Mouse (Mus musculus): ENCODE measurements at regions not wholly inside any gene's neighbourhood (a gene's known extent, or its start where the extent isn't known, plus 50 kb on each side); places are given as distances from the start of the nearest gene placed in this dataset.

GRCm38 (mm10) chr6:147885902-147886301 lies 161.2 kb upstream of the Far2 start:
- no peak for DNase-seq (ENCODE audit: low spot score)
- Histone ChIP-seq H3K27ac (replicated peaks) (no peak overlapping the region), H3K4me3 (no peak overlapping the region), H3K9me3 (replicated peaks) (no peaks in the 10 kb centered on the region), H3K36me3 (no peaks in the 10 kb centered on the region), H3K4me1 (no peaks in the 10 kb centered on the region), H3K27me3 (ENCODE audit: low read depth, poor library complexity, severe bottlenecking) (no peaks in the 10 kb centered on the region)
- WGBS, result 88% methylated on average over 4 of the region's 4 CpGs

GRCm38 (mm10) chr6:147919697-147920096 lies 127.4 kb upstream of the Far2 start:
- no peak for DNase-seq (ENCODE audit: low spot score)
- no peaks in the 10 kb centered on the region for H3K36me3 ChIP-seq
- H3K4me3 ChIP-seq, result no peak overlapping the region
- no peak overlapping the region for H3K27ac ChIP-seq (replicated peaks)
- 80% methylated on average over 1 of the region's 1 CpGs for WGBS
- no peaks in the 10 kb centered on the region for H3K4me1 ChIP-seq
- H3K27me3 ChIP-seq (ENCODE audit: low read depth, poor library complexity, severe bottlenecking), result no peaks in the 10 kb centered on the region
- no peaks in the 10 kb centered on the region for H3K9me3 ChIP-seq (replicated peaks)

GRCm38 (mm10) chr6:147921091-147921490 lies 126.0 kb upstream of the Far2 start:
- Histone ChIP-seq H3K27me3 (ENCODE audit: low read depth, poor library complexity, severe bottlenecking) (no peaks in the 10 kb centered on the region), H3K4me1 (no peaks in the 10 kb centered on the region), H3K36me3 (no peaks in the 10 kb centered on the region), H3K27ac (replicated peaks) (no peak overlapping the region), H3K9me3 (replicated peaks) (no peaks in the 10 kb centered on the region), H3K4me3 (no peak overlapping the region)
- DNase-seq (ENCODE audit: low spot score), result no peak
- WGBS, result 79% methylated on average over 5 of the region's 5 CpGs

GRCm38 (mm10) chr6:147922506-147922905 lies 124.6 kb upstream of the Far2 start:
- Histone ChIP-seq H3K36me3 (no peaks in the 10 kb centered on the region), H3K9me3 (replicated peaks) (no peaks in the 10 kb centered on the region), H3K27me3 (ENCODE audit: low read depth, poor library complexity, severe bottlenecking) (no peaks in the 10 kb centered on the region), H3K27ac (replicated peaks) (no peak overlapping the region), H3K4me1 (no peaks in the 10 kb centered on the region), H3K4me3 (no peak overlapping the region)
- WGBS, result 82% methylated on average over 5 of the region's 5 CpGs
- no peak for DNase-seq (ENCODE audit: low spot score)

- WGBS, result 93% methylated on average over 8 of the region's 8 CpGs
- Histone ChIP-seq H3K9me3 (replicated peaks) (no peaks in the 10 kb centered on the region), H3K36me3 (no peaks in the 10 kb centered on the region), H3K27ac (replicated peaks) (no peak overlapping the region), H3K4me3 (no peak overlapping the region), H3K27me3 (ENCODE audit: low read depth, poor library complexity, severe bottlenecking) (no peaks in the 10 kb centered on the region), H3K4me1 (no peaks in the 10 kb centered on the region)
- no peak for DNase-seq (ENCODE audit: low spot score)
Observed at GRCm38 (mm10) chr6:147923246-147923645, 123.8 kb upstream of the Far2 start.

GRCm38 (mm10) chr6:147928951-147929350 lies 118.1 kb upstream of the Far2 start:
- Histone ChIP-seq H3K4me1 (no peaks in the 10 kb centered on the region), H3K9me3 (replicated peaks) (no peaks in the 10 kb centered on the region), H3K4me3 (no peak overlapping the region), H3K27ac (replicated peaks) (no peak overlapping the region), H3K27me3 (ENCODE audit: low read depth, poor library complexity, severe bottlenecking) (no peaks in the 10 kb centered on the region), H3K36me3 (no peaks in the 10 kb centered on the region)
- DNase-seq (ENCODE audit: low spot score), result no peak

- H3K9me3 ChIP-seq (replicated peaks), result no peaks in the 10 kb centered on the region
- 71% methylated on average over 3 of the region's 3 CpGs for WGBS
- no peaks in the 10 kb centered on the region for H3K27me3 ChIP-seq (ENCODE audit: low read depth, poor library complexity, severe bottlenecking)
- H3K4me3 ChIP-seq, result no peak overlapping the region
- H3K27ac ChIP-seq (replicated peaks), result no peak overlapping the region
- H3K4me1 ChIP-seq, result no peaks in the 10 kb centered on the region
- no peak for DNase-seq (ENCODE audit: low spot score)
- no peaks in the 10 kb centered on the region for H3K36me3 ChIP-seq
Observed at GRCm38 (mm10) chr6:147944020-147944419, 103.0 kb upstream of the Far2 start.

- Histone ChIP-seq H3K4me1 (no peaks in the 10 kb centered on the region), H3K36me3 (no peaks in the 10 kb centered on the region), H3K27ac (replicated peaks) (no peak overlapping the region), H3K27me3 (ENCODE audit: low read depth, poor library complexity, severe bottlenecking) (no peaks in the 10 kb centered on the region), H3K4me3 (no peak overlapping the region), H3K9me3 (replicated peaks) (no peaks in the 10 kb centered on the region)
- 88% methylated on average over 4 of the region's 4 CpGs for WGBS
- no peak for DNase-seq (ENCODE audit: low spot score)
Observed at GRCm38 (mm10) chr6:147944940-147945676, 102.0 kb upstream of the Far2 start.

GRCm38 (mm10) chr6:147947997-147948396 lies 99.1 kb upstream of the Far2 start:
- Histone ChIP-seq H3K27me3 (ENCODE audit: low read depth, poor library complexity, severe bottlenecking) (no peaks in the 10 kb centered on the region), H3K4me1 (no peaks in the 10 kb centered on the region), H3K36me3 (no peaks in the 10 kb centered on the region), H3K9me3 (replicated peaks) (no peaks in the 10 kb centered on the region), H3K27ac (replicated peaks) (no peak overlapping the region), H3K4me3 (no peak overlapping the region)
- 90% methylated on average over 4 of the region's 4 CpGs for WGBS
- DNase-seq (ENCODE audit: low spot score), result no peak

GRCm38 (mm10) chr6:147951642-147952041 lies 95.4 kb upstream of the Far2 start:
- Histone ChIP-seq H3K4me1 (no peaks in the 10 kb centered on the region), H3K36me3 (no peaks in the 10 kb centered on the region), H3K9me3 (replicated peaks) (no peaks in the 10 kb centered on the region), H3K27ac (replicated peaks) (no peak overlapping the region), H3K4me3 (no peak overlapping the region), H3K27me3 (ENCODE audit: low read depth, poor library complexity, severe bottlenecking) (no peaks in the 10 kb centered on the region)
- DNase-seq (ENCODE audit: low spot score), result no peak

GRCm38 (mm10) chr6:147953058-147953679 lies 93.9 kb upstream of the Far2 start:
- no peaks in the 10 kb centered on the region for H3K9me3 ChIP-seq (replicated peaks)
- H3K4me1 ChIP-seq, result no peaks in the 10 kb centered on the region
- H3K27ac ChIP-seq (replicated peaks), result no peak overlapping the region
- no peak overlapping the region for H3K4me3 ChIP-seq
- DNase-seq (ENCODE audit: low spot score), result no peak
- WGBS, result 53% methylated on average over 5 of the region's 5 CpGs
- H3K27me3 ChIP-seq (ENCODE audit: low read depth, poor library complexity, severe bottlenecking), result no peaks in the 10 kb centered on the region
- no peaks in the 10 kb centered on the region for H3K36me3 ChIP-seq

- 87% methylated on average over 7 of the region's 7 CpGs for WGBS
- Histone ChIP-seq H3K27me3 (ENCODE audit: low read depth, poor library complexity, severe bottlenecking) (no peaks in the 10 kb centered on the region), H3K4me3 (no peak overlapping the region), H3K36me3 (no peaks in the 10 kb centered on the region), H3K9me3 (replicated peaks) (no peaks in the 10 kb centered on the region), H3K4me1 (no peaks in the 10 kb centered on the region), H3K27ac (replicated peaks) (no peak overlapping the region)
- no peak for DNase-seq (ENCODE audit: low spot score)
Observed at GRCm38 (mm10) chr6:147953753-147954152, 93.3 kb upstream of the Far2 start.

- no peak for DNase-seq (ENCODE audit: low spot score)
- Histone ChIP-seq H3K9me3 (replicated peaks) (no peaks in the 10 kb centered on the region), H3K4me3 (no peak overlapping the region), H3K36me3 (no peaks in the 10 kb centered on the region), H3K27me3 (ENCODE audit: low read depth, poor library complexity, severe bottlenecking) (no peaks in the 10 kb centered on the region), H3K27ac (replicated peaks) (no peak overlapping the region), H3K4me1 (no peaks in the 10 kb centered on the region)
- 89% methylated on average over 1 of the region's 1 CpGs for WGBS
Observed at GRCm38 (mm10) chr6:147954253-147954652, 92.8 kb upstream of the Far2 start.

Data from midbrain, embryonic 10.5 days (tissue).